In the genomic region with DNA sequence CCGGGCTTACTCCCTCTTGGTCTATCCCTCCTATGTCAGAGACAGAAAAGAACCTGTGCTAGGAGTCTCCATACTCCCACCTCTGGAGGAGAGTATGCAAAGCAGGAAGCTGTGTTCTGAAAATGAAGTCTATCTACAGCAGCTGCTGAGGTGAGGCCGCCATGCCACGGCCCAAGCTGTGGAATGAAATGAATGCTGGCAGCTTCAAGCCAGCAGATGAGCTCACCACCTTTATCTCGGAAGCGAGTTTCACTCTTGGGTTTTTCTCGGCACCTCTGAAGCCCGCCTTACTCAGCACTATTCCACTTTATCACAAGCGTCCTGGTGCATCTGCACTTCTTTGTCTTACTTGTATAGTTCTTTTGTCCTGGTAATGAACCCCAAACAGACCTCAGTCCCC, we compare ENCODE assay signal across 14 mouse cellular contexts. TPM values are rescaled to one million over a fixed set of nuclear protein-coding genes. Genes with fewer than 3 reads are reported as not detected.
A peak's percentile ranks its signal among the peaks of the same experiment; 100 is the strongest.
DNase-seq lines count a peak whose midpoint lies in the region; ATAC-seq and TF ChIP-seq lines count a peak whose summit lies in the region.
"Had no signal": no experiment of that assay in that cellular context is flagged by ENCODE, and none has a peak within 500 bp of the region (broad histone marks: within the 10 kb centered on the region; RNA-seq: fewer than 3 reads in every experiment).

No protein-coding gene starts in this region.

- no peak for TF ChIP-seq EP300 in heart, postnatal 0 days (IDR thresholded peaks at IDR 0.05; ENCODE audit: low read depth)

- no peak for TF ChIP-seq CTCF in heart, postnatal 0 days (IDR thresholded peaks at IDR 0.05; ENCODE audit: low read depth)

- peaks cover 15% of the 10 kb centered on the region for H3K4me1 ChIP-seq in heart, postnatal 0 days (ENCODE audit: control insufficient read depth, insufficient read depth)
- no peaks in the 10 kb centered on the region for H3K4me1 ChIP-seq in stomach, embryonic 16.5 days (ENCODE audit: control insufficient read depth, insufficient read depth, low read length)

- no peaks in the 10 kb centered on the region for H3K36me3 ChIP-seq in heart, postnatal 0 days (replicated peaks; ENCODE audit: control insufficient read depth, insufficient read depth, low read length)
- H3K36me3 ChIP-seq in stomach, embryonic 16.5 days (ENCODE audit: control insufficient read depth, insufficient read depth, low read length) = no peaks in the 10 kb centered on the region
- H3K36me3 ChIP-seq: embryonic facial prominence, embryonic 10.5 days; limb, embryonic 15.5 days had no signal

- peak; percentile 78 for ATAC-seq in heart, postnatal 0 days (ENCODE audit: insufficient read depth, low read depth)
- peak; percentile 54; the same call in 1 of the 2 replicates for ATAC-seq in stomach, embryonic 16.5 days (ENCODE audit: insufficient read depth, low FRiP score)

- H3K9me3 ChIP-seq in heart, postnatal 0 days (replicated peaks; ENCODE audit: control insufficient read depth, low read length) = no peaks in the 10 kb centered on the region
- H3K9me3 ChIP-seq in stomach, embryonic 16.5 days (replicated peaks; ENCODE audit: control insufficient read depth, low read length) = no peaks in the 10 kb centered on the region
- H3K9me3 ChIP-seq: embryonic facial prominence, embryonic 10.5 days; limb, embryonic 15.5 days had no signal

- H3K9ac ChIP-seq in heart, postnatal 0 days (replicated peaks; ENCODE audit: low read depth, low read length) = no peak overlapping the region
- peak overlapping the region; percentile 19; the same call in 1 of the 2 replicates for H3K9ac ChIP-seq in stomach, embryonic 16.5 days (ENCODE audit: low read length)
- H3K9ac ChIP-seq: limb, embryonic 15.5 days had no signal

- no peak overlapping the region for H3K4me3 ChIP-seq in heart, postnatal 0 days (ENCODE audit: low read depth, low read length)
- no peak overlapping the region for H3K4me3 ChIP-seq in stomach, embryonic 16.5 days (replicated peaks; ENCODE audit: low read length)
- H3K4me3 ChIP-seq: embryonic facial prominence, embryonic 10.5 days; limb, embryonic 15.5 days had no signal

- DNase-seq in kidney, postnatal 10 days = peak; percentile 21
- no peak for DNase-seq in kidney, postnatal 14 days
- peak; percentile 39 for DNase-seq in Muller cell, postnatal 12 days (ENCODE audit: inconsistent ontology term)
- peak; percentile 74 for DNase-seq in heart, postnatal 0 days (ENCODE audit: low spot score)
- DNase-seq in urinary bladder, postnatal 25 days (ENCODE audit: low spot score) = no peak
- no peak for DNase-seq in liver
- DNase-seq: cerebellum, adult 9-10 months; kidney, adult 18-20 months; thymus, postnatal 25 days had no signal

- H3K4me2 ChIP-seq in heart, postnatal 0 days (ENCODE audit: low read depth, low read length) = peak overlapping the region; percentile 45
- peak overlapping the region; percentile 28 for H3K4me2 ChIP-seq in stomach, embryonic 16.5 days (ENCODE audit: low read depth, low read length)
- H3K4me2 ChIP-seq: limb, embryonic 15.5 days had no signal

- WGBS in heart, postnatal 0 days = 9% methylated on average over 8 of the region's 8 CpGs
- 33% methylated on average over 8 of the region's 8 CpGs for WGBS in stomach, embryonic 16.5 days

- H3K27me3 ChIP-seq in heart, postnatal 0 days (ENCODE audit: control insufficient read depth, insufficient read depth, low read length) = no peaks in the 10 kb centered on the region
- no peaks in the 10 kb centered on the region for H3K27me3 ChIP-seq in stomach, embryonic 16.5 days (ENCODE audit: control insufficient read depth, insufficient read depth, low read length)
- H3K27me3 ChIP-seq: limb, embryonic 15.5 days had no signal

- peak overlapping the region; percentile 31 for H3K27ac ChIP-seq in heart, postnatal 0 days (ENCODE audit: low read depth)
- peak overlapping the region; percentile 89 for H3K27ac ChIP-seq in stomach, embryonic 16.5 days (ENCODE audit: low read length)
- H3K27ac ChIP-seq: embryonic facial prominence, embryonic 10.5 days; limb, embryonic 15.5 days had no signal

RNA-seq across cellular contexts. Expression of gene Afdn, which starts 27.7 kb away (rescaled TPM):
- 38.0 and 41.9 TPM in 2 replicates for total RNA-seq in heart, postnatal 0 days (2014; rRNA removed; ENCODE audit: low replicate concordance)
- polyA plus RNA-seq in heart, postnatal 0 days (2015; fragmentation: Nextera tagmentation; extraction: Ambion mirVana) = 49.4 and 52.8 TPM in 2 replicates
- 59.7 and 63.7 TPM in 2 replicates for polyA plus RNA-seq in stomach, embryonic 16.5 days (2015; fragmentation: Nextera tagmentation; extraction: Ambion mirVana)

RNA-seq across cellular contexts. Expression of gene Tcte2, which starts 28.9 kb away (rescaled TPM):
- 0.58 and 0.92 TPM in 2 replicates for total RNA-seq in heart, postnatal 0 days (2014; rRNA removed; ENCODE audit: low replicate concordance)
- polyA plus RNA-seq in heart, postnatal 0 days (2015; fragmentation: Nextera tagmentation; extraction: Ambion mirVana) = 4.3 and 4.5 TPM in 2 replicates
- 5.9 and 6.2 TPM in 2 replicates for polyA plus RNA-seq in stomach, embryonic 16.5 days (2015; fragmentation: Nextera tagmentation; extraction: Ambion mirVana)
- total RNA-seq: hematopoietic stem cell, adult 5-6 weeks; neutrophil, adult 5-6 weeks had no signal

Comparison
In these comparisons a context has a peak if more than half of its experiments do, and no peak if none do; other contexts are left out.
1. DNase-seq: peak in kidney, postnatal 10 days (single experiment), Muller cell, postnatal 12 days (single experiment) and heart, postnatal 0 days (single experiment); none in kidney, postnatal 14 days (single experiment), urinary bladder, postnatal 25 days (single experiment) and liver (single experiment).